Mouse (Mus musculus): ENCODE data around the gene Mup18. TPM values are rescaled to one million over a fixed set of nuclear protein-coding genes. Genes with fewer than 3 reads are reported as not detected.
"Not testable (repeated sequence)": the region's sequence is repeated elsewhere in the genome, so short reads cannot be mapped to it uniquely, and the experiment has no call there.

Mup18 gene
- not detected for total RNA-seq (2021)
- long read RNA-seq: 0 reads

GRCm38 (mm10) chr4:61674036-61674435, at the start of gene Mup18:
TSS of gene Mup18 (minus strand) at chr4:61674136.
- not testable (repeated sequence) for DNase-seq (ENCODE audit: low spot score in 2 of 2)

DNA sequence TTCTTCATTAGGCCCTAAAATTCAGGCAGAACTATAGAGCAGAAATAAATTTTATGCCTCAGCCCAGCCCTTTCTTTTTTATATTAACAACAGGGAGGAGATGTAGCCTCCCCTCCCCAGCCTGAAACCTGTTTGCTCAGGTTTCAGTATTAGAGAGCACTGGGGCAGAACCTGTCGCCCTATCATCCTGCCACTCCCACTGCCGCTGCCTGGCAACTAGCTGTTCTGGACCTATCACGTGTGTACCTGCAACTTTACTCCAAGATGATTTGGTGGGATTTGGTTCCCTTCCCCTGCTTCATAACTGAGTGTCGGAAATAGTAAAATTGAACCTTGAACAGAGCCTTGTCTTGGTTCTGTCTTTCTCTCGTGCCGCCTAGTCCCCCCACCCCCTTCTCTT, 40.4 kb upstream of the Mup18 start:
- DNase-seq (ENCODE audit: low spot score in 2 of 2): not testable (repeated sequence)

Other genes with a start within 250 kb of the Mup18 start
- not detected for gene Mup15, start 234.4 kb downstream of the Mup18 start, total RNA-seq (2021)
- gene Mup16, start 154.6 kb downstream of the Mup18 start, total RNA-seq (2021): not detected
- gene Mup17, start 78.3 kb downstream of the Mup18 start, total RNA-seq (2021): not detected
- not detected for gene Mup19, start 108.1 kb upstream of the Mup18 start, total RNA-seq (2021)
- not detected for gene Mup5, start 161.1 kb upstream of the Mup18 start, total RNA-seq (2021)

All from layer of hippocampus, postnatal 10 days (tissue).